Mouse (Mus musculus) c-Kit-positive CD71-positive TER-119-positive erythroid progenitor cells, embryonic 14.5 days (primary cell): ENCODE results near the gene Prrg4.
A peak's percentile ranks its signal among the peaks of the same experiment; 100 is the strongest.
"Not testable (repeated sequence)": the region's sequence is repeated elsewhere in the genome, so short reads cannot be mapped to it uniquely, and the experiment has no call there.

ENCODE experiments used
- DNase-seq: peaks from one replicate; pipeline ENCODE4 v3.0.0-alpha.2; 2013; ENCODE audit warnings: low spot score

Prrg4 gene

DNA sequence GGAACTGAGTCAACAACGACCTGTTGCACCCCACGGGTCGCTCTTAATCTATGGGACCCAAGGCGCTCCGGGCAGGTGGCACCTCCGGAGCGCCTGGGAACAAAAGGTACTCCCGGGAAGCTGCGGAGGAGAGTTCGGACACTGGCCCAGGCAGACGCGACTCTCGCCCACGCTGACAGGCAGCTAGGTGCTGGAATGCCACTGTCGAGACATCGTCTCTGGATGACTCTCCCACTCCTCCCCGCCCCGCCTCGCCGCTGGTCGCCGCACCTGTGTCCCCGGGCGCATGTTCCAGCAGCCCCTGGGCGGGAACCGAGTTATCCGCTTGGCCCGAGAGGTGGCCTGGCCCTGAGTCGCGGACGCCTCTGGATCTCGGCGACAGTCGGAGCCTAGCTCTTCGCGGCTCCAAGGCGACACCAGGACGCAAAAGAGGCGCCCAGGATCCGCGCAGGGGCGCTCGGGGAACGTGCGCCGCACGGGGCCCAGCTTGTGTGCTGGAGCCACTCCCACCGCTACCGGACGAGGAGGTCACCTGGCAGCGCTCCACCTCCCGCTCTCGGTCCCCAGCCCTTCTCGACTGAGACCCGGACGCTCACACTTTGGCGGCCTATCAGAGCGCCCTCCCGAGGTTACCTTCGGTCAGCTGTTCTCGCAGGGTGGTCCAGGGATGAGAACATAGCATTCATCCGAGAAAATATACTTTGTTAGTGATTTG lies at the start of gene Prrg4:
Gene Prrg4 (minus strand): TSS at position 601 of the 715 bp plus-strand sequence.
- DNase-seq = no peak

GRCm38 (mm10) chr2:104887882-104888566 lies 38.3 kb upstream of the Prrg4 start:
- DNase-seq = peak; percentile 50

DNA sequence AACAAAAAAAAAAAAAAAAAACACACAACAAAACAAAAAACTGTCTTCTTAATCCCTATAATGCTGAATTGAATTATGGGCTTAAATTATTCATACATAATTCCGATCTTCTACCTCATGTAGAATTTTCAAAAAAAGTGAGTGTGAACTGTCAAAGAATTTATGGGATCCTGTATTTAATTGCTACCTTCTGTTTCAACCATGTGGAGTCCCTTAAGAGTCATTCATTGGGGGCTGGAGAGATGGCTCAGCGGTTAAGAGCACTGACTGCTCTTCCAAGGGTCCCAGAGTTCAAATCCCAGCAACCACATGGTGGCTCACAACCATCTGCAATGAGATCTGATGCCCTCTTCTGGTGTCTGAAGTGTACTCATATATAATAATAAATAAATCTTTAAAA lies 37.7 kb upstream of the Prrg4 start:
- DNase-seq = not testable (repeated sequence)

DNA sequence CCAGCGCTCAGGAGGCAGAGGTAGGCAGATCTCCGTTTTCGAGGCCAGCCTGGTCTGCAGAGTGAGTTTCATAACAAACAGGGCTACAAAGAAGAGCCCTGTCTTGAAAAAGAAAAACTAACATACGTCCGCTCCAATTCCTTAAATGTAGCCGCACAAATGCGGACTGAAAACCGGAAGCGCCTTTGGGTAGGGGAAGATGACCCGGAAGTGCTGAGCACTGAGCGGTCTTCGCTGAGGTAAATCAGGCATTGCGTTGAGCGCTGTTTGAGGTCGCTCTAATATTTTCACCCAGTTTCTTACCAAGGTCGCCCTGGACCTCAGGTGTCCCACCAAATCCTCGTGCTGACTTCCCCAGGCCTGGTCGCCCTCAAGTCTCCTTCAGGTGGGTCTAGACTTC lies 36.4 kb upstream of the Prrg4 start:
- DNase-seq = no peak

DNA sequence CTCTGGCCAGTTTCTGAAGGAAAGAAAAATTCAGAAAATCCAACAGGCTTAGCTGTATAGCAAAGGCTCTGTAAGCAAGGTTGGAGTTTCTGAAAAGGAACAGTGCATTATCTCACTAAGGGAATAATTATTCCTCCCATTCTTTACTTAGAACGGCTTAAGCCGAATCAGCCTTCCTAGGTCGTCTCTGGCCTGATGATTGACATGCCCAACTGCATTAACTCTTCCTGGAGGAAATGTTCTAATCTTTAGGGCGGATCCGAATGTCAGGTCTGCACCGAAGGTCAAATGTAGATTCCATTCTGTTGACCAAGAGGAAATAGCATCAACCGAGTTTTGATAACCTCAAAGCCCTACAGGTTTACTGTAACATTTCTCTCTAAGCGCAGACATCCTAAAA lies 29.1 kb upstream of the Prrg4 start:
- DNase-seq = no peak

- no peak for DNase-seq
Observed at GRCm38 (mm10) chr2:104869101-104869500, 19.4 kb upstream of the Prrg4 start.

- DNase-seq = no peak
Observed at GRCm38 (mm10) chr2:104867282-104867855, 17.7 kb upstream of the Prrg4 start, which contains the start of gene Ccdc73. TSS of gene Ccdc73 (plus strand) at chr2:104867805.

GRCm38 (mm10) chr2:104864176-104864860 lies 14.6 kb upstream of the Prrg4 start:
- no peak for DNase-seq

DNA sequence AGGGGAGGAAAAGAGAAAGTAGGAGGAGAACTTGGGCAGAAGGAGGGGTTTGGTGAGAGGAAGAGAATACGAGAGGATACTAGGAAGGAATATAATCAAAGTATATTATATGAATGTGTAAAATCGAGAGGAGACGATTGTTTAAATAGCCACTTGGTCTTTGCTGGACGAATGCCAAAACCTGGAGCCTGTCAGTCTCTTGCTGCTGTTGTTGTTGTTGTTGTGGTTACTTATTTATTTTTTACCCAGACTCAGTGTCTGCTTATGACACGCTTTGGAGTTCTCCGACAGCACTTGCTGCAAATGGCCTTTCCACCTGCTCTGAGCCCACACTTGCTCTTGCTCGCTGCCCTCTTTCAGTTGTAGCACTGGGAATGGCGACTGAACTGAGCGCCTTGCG lies 10.8 kb upstream of the Prrg4 start:
- no peak for DNase-seq

GRCm38 (mm10) chr2:104859060-104859459 lies 9.4 kb upstream of the Prrg4 start:
- DNase-seq = no peak

DNA sequence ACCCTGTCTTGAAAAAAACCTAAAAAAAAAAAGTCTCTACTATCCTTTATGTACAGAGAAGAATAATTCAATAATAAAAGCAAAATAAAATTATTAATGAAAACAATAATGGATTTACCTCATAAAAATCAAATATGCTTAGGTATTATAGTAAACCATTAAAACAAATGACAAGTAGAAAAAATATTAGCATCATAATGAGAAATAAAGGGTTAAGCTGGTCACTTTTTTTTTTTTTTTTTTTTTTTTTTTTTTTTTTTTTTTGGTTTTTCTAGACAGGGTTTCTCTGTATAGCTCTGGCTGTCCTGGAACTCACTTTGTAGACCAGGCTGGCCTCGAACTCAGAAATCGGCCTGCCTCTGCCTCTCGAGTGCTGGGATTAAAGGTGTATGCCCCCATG lies 8.4 kb upstream of the Prrg4 start:
- not testable (repeated sequence) for DNase-seq

DNA sequence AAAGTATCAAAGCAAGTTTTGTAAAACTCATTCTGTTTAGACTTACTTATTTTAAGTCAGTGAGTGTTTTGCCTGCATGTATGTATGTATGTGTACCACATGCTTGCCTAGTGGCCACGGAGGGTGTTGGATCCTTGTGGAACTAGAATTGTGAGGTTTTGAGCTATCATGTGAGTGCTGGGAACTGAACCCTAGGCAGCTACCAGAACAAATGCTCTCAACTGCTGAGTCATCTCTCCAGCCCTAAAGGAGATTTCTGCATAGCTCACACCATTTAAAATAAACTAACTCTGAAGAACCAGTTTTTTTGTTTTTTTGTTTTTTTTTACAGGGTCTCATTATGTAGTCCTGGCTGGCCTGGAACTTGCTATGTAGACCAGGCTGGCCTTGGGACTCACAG lies 6.5 kb upstream of the Prrg4 start:
- DNase-seq = no peak

DNA sequence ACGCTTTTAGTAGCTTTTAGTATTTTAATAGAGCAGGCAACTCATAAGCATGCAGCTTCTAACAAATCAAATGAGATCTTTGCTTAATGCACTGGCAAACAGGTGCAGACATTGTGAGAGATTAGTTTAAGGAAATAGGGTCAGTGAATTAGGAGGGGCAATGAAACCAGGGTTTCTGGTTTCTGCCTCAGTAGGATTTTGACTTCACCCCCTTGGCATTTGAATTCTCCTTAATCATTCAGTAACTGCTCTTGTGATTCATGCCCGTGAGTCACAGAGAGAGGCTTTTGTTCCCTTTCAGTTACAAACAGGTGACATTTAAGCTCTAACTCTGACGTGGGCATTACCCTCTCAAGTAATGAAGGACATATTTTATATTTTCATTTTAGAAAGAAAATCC lies 6.1 kb upstream of the Prrg4 start:
- DNase-seq = no peak

DNA sequence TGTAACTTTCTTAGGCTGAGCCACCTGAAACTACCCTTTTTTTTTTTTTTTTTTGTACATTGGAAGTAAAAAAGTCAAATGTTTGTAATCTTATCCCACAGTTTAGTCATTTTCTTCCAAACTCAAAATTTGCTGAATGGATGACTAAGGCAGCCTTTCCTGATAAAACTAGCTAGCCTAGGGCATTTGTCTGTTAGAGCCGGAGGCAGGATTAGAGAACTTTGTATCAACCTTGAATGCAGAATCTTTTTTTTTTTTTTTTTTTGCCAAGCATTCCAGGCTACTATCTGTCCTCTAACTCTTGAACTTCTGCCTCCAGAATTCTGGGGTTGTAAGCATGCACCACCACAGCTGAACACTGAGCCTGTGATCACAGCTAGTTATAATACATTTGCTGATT lies 5.2 kb upstream of the Prrg4 start:
- no peak for DNase-seq

- DNase-seq = no peak
Observed at GRCm38 (mm10) chr2:104852546-104852945, 2.9 kb upstream of the Prrg4 start.

DNA sequence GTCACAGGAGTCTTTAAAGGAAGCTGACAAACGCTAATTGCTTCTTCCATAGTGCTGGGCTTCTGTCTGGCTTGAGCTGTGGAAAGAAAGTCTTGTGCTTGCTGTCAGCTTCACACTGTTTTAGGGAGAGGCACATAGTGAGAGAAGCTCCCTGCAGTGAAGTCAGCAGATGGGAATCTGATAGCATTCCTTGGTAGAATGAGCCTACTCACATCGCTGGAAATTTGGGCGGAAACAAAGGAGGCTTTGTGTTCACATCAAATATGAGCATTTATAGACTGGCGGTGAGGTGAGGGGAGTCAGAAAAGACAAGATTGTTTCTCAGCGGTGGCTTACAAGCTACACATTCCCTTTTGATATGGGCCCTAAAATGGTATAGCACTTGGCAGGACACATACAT lies 2.0 kb upstream of the Prrg4 start:
- DNase-seq = no peak

- DNase-seq = no peak
Observed at GRCm38 (mm10) chr2:104849991-104850359, 299 bp upstream of the Prrg4 start.

- DNase-seq = no peak
Observed at GRCm38 (mm10) chr2:104848235-104849161, 1.2 kb downstream of the Prrg4 start.

GRCm38 (mm10) chr2:104847645-104848044 lies 2.0 kb downstream of the Prrg4 start:
- no peak for DNase-seq

DNA sequence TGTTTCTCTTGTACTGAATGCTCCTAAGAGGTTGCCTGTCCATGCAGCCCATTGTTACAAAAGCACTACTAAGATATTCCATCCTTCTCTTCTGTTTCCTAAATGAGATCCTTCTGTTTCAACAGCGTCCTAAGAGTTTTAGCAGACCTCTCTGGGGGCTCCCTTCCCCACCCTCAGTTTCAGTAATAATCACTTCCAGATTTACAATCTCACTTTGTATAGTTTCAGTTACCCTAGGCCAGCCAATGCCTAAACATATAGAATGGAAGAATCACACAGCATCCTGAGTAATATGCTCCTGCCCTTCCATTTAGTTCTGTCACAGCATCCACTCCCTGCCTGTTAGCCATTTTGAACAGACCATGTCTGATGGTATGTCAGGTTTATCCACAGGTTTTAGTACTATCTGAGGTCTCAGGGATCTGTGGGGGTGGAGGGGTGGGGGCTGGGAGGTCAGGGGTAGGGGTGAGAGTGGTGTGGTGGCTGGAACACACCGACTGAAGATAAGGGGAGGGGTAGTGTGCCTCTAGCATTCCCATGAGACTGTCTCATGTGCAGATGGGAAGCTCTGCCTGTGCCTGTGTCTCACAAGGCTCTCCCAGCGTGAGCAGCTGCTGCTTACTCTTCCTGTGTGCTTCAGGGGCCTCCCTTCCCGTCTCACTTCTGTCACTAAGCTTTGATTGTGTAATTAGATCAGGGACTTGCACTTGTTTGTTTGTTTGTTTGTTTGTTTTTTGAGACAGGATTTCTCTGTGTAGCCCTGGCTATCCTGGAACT lies 2.9 kb downstream of the Prrg4 start:
- DNase-seq = no peak

DNA sequence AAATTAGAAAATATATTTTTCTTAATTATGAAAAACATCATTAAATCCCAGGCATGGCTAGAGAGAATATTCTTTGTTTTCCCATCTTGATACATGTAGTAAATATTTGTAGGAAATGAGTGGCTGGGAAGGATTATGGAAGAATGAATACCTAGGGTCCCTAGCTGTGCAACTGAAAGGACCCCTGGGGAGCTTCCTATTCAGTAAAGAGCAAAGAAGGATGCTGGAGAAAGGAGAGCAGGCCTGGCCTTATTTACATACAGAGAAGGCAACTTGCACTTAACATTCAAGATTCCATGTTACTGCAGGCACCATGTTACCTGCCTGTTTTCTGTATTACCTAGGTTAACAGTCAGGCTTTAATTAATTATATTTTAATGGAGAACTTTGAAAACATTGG lies 7.1 kb downstream of the Prrg4 start:
- DNase-seq = no peak
